Mouse (Mus musculus): ENCODE data around the gene Cldn19.

Cldn19 gene

GRCm38 (mm10) chr4:119255351-119255750 lies at the start of gene Cldn19:
TSS of gene Cldn19 (plus strand) at chr4:119255414.
- DNase-seq (ENCODE audit: low spot score) = no peak

GRCm38 (mm10) chr4:119216667-119217066 lies 38.5 kb upstream of the Cldn19 start:
- DNase-seq (ENCODE audit: low spot score) = no peak

- no peak for DNase-seq (ENCODE audit: low spot score)
Measured at GRCm38 (mm10) chr4:119218169-119218568, 37.0 kb upstream of the Cldn19 start, which contains the start of gene Tmem269. TSS of gene Tmem269 (minus strand) at chr4:119218217.

GRCm38 (mm10) chr4:119223696-119224095 lies 31.5 kb upstream of the Cldn19 start:
- no peak for DNase-seq (ENCODE audit: low spot score)

GRCm38 (mm10) chr4:119224534-119224933 lies 30.7 kb upstream of the Cldn19 start:
- DNase-seq (ENCODE audit: low spot score) = no peak

- no peak for DNase-seq (ENCODE audit: low spot score)
Measured at GRCm38 (mm10) chr4:119225719-119226118, 29.5 kb upstream of the Cldn19 start.

- DNase-seq (ENCODE audit: low spot score) = no peak
Measured at GRCm38 (mm10) chr4:119226751-119227150, 28.5 kb upstream of the Cldn19 start.

- peak; percentile 96 for DNase-seq (ENCODE audit: low spot score)
Measured at GRCm38 (mm10) chr4:119232410-119233255, 22.6 kb upstream of the Cldn19 start, which contains the start of the genes AU022252 and P3h1. TSS of gene AU022252 (minus strand) at chr4:119232712. TSS of gene P3h1 (plus strand) at chr4:119232915.

GRCm38 (mm10) chr4:119233256-119233901 lies 21.8 kb upstream of the Cldn19 start:
- no peak for DNase-seq (ENCODE audit: low spot score)

- no peak for DNase-seq (ENCODE audit: low spot score)
Measured at GRCm38 (mm10) chr4:119234348-119234747, 20.9 kb upstream of the Cldn19 start.

- DNase-seq (ENCODE audit: low spot score) = no peak
Measured at GRCm38 (mm10) chr4:119238661-119239060, 16.6 kb upstream of the Cldn19 start.

- DNase-seq (ENCODE audit: low spot score) = no peak
Measured at GRCm38 (mm10) chr4:119239181-119239682, 16.0 kb upstream of the Cldn19 start.

GRCm38 (mm10) chr4:119241664-119242063 lies 13.6 kb upstream of the Cldn19 start:
- no peak for DNase-seq (ENCODE audit: low spot score)

GRCm38 (mm10) chr4:119242571-119242970 lies 12.6 kb upstream of the Cldn19 start:
- DNase-seq (ENCODE audit: low spot score) = no peak

- DNase-seq (ENCODE audit: low spot score) = no peak
Measured at GRCm38 (mm10) chr4:119244468-119245240, 10.6 kb upstream of the Cldn19 start.

- DNase-seq (ENCODE audit: low spot score) = no peak
Measured at GRCm38 (mm10) chr4:119245556-119245955, 9.7 kb upstream of the Cldn19 start.

- DNase-seq (ENCODE audit: low spot score) = no peak
Measured at GRCm38 (mm10) chr4:119245961-119246360, 9.3 kb upstream of the Cldn19 start.

GRCm38 (mm10) chr4:119246688-119247225 lies 8.5 kb upstream of the Cldn19 start:
- no peak for DNase-seq (ENCODE audit: low spot score)

- DNase-seq (ENCODE audit: low spot score) = no peak
Measured at GRCm38 (mm10) chr4:119247462-119248235, 7.6 kb upstream of the Cldn19 start.

GRCm38 (mm10) chr4:119248407-119248965 lies 6.7 kb upstream of the Cldn19 start:
- no peak for DNase-seq (ENCODE audit: low spot score)

All from ovary, postnatal 10 days (tissue).